Mouse (Mus musculus) right cerebral cortex, postnatal 4 days (tissue): Measurements from ENCODE around the gene Wdr95.

Source experiments
- DNase-seq: peaks from one replicate; pipeline ENCODE4 v3.0.0-alpha.2; 2022

The Wdr95 gene

DNA sequence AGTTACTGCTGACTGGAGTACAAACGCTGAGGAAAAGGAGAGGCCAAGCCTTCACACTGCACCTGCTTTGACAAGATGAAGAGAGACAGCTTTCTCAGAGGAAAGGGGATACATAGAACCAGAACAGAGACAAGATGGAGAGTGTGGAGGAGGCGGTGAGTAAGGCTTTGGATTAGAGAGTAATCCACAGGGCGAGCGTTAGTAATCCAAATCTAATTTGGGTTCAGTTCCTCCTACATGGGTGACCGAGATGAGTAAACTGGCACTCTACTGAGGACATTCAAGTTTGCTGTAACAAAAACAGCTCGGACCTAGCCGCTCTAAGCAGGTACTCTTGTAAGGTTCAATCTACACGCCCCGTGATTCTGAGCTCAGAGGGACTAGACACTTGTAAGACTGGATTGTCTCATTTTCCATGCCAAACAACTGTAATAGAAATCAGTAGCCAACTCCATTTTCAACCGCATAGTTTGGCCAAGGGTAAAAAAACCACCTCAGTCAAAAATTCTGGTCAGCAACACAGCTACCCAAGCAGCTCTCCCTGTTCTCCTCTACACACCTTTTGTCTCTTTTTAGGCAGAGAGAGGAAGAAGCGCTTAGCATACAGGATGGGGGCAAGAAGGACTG, 106.0 kb downstream of the Wdr95 start:
- DNase-seq: no peak

GRCm38 (mm10) chr5:149635556-149635955, 107.1 kb downstream of the Wdr95 start:
- DNase-seq: no peak

- DNase-seq: peak; percentile 96
These were observed 107.8 kb downstream of the Wdr95 start, which contains the start of gene Hsph1 for GRCm38 (mm10) chr5:149636075-149636920. Hsph1 (minus strand) TSS chr5:149636376.

- no peak for DNase-seq
These were observed 108.8 kb downstream of the Wdr95 start for GRCm38 (mm10) chr5:149637306-149637705.

- DNase-seq: no peak
These were observed 112.9 kb downstream of the Wdr95 start for GRCm38 (mm10) chr5:149641277-149641892.

GRCm38 (mm10) chr5:149642366-149642765, 113.9 kb downstream of the Wdr95 start:
- DNase-seq: no peak

DNA sequence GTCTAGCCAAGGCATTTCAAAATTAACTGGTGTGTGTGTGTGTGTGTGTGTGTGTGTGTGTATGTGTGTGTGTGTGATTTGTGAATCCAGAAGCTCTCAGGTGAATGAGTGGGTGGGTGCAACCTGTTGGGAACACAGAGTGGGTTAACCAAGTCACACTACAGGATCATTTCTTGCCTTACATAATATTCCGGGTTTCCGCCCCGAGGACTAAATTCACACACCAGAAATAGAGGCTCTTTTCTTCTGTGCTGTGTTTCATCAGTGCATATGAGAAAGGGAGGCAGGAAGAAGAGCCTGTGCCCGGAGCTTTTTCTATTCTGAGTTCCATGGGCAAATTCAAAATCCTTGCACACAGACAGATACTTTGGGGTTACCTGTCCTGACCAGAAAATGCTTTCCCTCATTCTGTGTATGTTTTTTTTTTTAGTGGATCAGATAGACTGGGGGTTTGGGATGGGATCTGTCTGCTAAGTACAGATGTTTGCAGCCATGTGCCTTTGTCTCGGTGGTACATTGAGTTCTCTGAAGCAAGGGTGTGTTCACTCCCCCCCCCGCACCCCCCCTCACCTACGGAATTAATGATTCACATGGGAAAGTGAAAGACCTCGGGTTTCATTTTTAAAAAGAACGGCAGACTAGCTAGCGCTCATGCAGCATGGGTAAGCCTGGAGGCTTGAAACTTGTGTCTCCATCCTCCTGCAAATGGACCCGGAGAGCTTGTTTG, 114.5 kb downstream of the Wdr95 start:
- DNase-seq: no peak

- DNase-seq: no peak
These were observed 119.1 kb downstream of the Wdr95 start for GRCm38 (mm10) chr5:149647367-149648115.

DNA sequence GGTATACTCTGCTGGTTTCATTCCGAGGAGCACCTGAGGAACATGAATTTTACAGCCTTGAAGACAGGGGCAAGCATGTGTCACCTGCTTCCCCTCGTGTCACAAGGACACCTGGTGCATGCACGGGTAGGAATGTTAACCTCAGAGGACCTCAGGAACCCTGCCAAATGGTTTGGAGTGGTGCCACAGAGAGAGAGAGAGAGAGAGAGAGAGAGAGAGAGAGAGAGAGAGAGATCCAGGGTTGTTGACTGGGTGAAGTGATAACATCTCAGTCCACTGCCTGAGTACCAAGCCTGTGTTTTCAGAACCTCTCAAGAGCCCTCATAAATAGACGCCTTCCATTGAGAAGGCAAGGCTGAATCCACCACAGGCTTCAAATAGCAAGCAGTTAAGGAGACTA, 119.7 kb downstream of the Wdr95 start:
- DNase-seq: no peak

DNA sequence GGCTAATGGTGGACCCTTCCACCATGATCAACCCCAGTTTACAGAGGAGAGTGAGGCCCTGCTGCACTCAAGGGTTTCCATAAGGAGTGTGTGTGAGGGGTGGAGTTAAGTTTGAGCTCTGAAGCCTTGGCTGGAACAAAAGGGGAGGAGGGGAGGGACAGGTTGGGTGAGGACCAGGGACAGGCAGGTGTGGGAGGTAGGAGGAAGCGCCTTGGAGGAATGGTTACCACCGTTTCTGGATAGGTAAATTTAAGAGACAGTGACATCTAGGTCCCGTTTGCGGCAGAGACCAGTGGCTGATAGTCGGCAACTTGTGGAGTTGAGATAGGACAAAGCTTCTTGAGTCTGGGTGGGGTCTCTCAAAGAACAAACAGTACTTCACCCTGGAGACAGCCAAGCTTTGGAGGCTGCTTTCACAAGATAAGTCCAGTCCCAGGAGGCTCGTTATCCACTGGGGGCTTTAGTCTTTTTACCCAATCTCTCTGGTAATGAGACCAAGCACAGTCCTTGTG, 120.5 kb downstream of the Wdr95 start:
- DNase-seq: no peak

GRCm38 (mm10) chr5:149649499-149650178, 121.2 kb downstream of the Wdr95 start:
- no peak for DNase-seq

DNA sequence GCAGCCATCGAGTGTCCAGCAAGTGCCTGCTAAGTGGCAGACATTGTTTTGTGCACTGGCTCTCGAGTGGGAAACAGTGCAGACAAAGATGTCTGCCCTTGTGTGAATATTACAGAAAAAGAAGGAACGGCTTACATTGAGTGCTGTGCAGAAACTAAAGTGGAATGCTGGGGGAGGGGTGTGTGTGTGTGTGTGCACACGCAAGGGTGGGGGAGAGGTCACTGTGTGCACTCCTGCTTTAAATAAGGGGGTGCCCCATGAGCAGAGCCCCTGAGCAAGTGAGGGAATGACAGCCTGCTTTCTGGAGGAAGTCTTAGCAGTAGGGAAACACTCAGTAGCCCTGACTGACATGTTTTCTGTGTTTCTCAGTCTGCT, 121.7 kb downstream of the Wdr95 start:
- DNase-seq: no peak

DNA sequence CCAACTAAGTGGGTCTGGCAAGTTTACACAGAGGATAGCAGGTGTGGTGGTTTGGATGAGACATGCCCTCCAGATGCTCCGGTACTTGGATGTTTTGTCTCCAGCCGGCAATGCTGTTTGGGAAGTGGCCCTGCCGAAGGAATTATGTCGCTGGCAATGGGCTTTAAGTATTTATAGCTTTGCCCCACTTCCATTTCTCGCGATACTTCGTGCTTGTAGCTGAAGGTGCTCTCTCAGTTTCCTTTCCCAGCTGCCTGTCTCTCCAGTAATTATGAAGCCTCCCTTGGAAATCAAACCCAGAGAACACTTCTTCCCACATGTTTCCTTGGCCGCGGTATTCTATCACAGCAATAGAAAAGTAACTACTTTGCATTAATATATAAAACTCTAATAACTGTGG, 127.2 kb downstream of the Wdr95 start:
- DNase-seq: no peak

DNA sequence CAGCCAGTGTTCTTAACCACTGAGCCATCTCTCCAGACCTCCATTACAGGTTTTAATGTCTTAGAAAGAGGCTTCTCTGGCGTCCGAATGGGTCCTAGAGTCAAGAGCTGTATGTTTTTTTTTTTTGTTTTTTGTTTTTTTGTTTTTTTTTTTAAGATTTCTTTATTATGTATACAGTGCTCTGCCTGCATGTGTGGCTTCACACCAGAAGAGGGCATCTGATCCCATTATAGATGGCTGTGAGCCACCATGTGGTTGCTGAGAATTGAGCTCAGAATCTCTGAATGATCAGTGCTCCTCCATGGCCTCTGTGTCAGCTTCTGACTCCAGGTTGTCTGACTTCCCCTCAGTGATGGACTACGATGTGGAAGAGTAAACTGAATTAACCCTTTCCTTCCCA, 129.5 kb downstream of the Wdr95 start:
- DNase-seq: no peak

DNA sequence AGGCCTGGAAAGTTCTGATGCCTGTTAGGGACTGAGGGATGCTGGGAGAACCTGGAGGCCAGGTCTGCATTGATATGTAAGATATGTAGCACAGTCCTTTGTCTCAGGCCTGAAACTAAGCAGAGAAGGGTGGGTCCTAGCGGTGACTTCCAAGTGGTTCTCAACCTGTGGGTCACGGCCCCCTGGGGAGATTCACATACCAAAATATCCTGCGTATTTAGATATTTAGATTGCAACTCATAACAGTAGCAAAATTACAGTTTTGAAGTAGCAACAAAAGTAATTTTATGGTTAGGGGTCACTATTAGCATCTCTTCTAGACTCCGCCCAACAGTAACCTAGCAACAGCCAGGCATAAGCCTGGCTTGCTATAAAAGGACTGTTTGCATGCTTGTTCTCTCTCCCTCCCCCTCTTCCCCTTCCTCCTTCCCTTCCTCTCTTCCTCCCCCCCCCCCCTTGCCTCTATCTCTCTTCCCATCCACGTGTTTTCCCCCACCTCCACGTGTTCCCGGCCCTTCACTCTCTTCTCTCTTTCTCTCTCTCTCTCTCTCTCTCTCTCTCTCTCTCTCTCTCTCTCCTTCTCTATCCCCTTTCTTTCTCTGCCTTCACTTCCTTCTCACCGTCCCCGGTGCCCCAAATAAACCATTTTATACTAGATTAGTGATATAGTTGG, 130.4 kb downstream of the Wdr95 start:
- no peak for DNase-seq

GRCm38 (mm10) chr5:149659414-149659780, 130.9 kb downstream of the Wdr95 start:
- DNase-seq: no peak

DNA sequence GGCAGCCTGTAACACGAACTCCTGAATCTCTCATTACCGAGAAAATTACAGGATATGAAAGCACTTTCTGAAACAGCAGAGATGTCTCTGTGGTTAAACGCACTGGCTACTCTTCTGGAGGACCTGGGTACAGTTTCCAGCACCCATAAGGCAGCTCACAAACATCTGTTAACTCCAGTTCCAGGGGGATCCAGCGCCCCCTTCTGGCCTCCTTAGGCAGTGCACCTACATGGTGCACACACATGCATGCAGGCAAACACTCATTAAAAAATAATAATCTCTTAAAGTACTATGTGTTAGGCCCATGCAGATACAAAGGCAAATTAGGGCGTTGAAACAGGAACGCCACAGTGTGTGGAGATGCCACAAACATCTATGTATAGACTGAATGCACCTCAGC, 132.9 kb downstream of the Wdr95 start:
- no peak for DNase-seq
